Mouse (Mus musculus): ENCODE data around the gene Atp6v0c. TPM values are rescaled to one million over a fixed set of nuclear protein-coding genes. Genes with fewer than 3 reads are reported as not detected.

The Atp6v0c gene
- polyA plus RNA-seq (2012; rRNA removed): 453 and 617 TPM in 2 replicates

DNA sequence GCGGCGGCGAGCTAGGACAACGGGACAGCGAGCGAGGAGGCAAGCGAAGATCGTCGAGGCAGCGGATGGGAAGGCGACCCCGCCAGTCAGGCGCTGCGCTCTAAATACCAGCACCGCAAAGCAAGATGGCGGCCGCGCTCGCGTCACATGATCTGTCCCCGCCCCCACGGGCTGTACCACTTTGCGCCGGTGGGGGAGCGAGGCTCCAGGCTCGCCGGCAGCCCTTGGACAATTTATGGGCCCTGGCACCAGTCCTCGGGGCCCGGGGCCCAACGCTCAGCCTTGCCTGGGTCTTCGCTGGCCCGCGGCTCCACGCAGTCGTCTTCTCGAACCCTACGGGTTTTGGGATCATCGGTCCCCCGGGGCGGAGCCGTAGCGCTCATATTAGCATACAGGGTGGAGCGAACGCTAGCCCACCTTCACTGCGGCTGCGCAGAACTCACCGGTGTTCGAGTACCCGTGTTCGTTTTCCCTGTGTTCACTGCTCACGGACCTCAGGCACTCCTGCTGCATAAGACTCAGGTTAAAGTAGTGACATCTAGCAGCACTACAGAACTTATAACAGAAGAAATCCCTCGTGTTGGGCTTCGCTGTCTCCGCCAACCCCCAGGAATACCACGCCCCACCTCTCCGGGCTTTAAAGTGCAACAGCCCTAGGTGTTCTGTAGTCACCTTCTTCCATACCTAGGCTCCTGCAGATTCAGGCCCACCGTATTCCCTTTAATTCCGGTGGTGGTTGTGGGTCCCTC is at the start of gene Atp6v0c:
Gene Atp6v0c, minus strand, starts transcription at position 386 of the 749 bp plus-strand sequence.

DNA sequence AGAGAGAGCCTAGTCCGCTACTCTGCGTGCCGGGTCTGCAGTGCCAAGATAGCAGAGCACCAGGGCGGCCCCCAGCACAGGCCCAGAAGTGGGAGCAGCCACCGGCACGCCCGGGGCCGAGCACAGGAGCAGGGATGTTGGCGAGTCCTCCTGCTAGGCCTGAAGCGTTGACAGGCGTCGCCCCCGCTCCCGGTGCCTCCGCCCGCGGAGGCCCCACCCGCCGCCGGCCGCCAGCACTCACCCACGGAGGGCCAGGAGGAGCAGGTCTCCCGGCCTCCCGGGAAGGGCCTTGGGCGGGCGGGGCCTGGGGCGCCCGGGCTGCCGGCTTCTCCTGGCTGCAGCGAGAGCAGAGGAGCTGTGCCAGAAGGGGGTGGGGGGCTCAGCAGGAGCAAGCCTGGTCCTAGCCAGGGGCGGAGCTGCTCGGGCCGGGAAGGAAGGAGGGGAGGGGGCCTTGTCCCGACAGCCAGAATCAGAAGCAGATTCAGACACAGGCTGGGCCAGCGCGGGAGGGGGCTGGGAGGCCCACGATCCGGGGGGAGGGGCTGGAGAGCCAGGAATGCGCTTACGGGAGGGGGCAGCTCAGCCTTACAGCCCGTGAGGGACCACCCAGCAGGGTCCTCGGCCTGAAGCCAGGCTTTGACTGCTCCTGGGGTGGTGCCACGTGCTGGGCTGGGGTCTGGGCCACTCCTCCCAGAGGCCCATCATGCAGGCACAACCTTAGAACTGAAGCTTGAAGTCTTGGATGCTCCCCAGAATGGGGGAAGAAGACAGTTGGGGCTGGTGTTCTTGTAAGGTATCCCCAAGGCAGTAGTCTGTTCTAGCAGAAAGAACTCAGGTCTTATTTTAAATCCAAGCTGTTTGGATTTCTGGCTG is 39.8 kb upstream of the Atp6v0c start, which contains the start of gene Ntn3:
Gene Ntn3, minus strand, starts transcription at position 489 of the 873 bp plus-strand sequence.

DNA sequence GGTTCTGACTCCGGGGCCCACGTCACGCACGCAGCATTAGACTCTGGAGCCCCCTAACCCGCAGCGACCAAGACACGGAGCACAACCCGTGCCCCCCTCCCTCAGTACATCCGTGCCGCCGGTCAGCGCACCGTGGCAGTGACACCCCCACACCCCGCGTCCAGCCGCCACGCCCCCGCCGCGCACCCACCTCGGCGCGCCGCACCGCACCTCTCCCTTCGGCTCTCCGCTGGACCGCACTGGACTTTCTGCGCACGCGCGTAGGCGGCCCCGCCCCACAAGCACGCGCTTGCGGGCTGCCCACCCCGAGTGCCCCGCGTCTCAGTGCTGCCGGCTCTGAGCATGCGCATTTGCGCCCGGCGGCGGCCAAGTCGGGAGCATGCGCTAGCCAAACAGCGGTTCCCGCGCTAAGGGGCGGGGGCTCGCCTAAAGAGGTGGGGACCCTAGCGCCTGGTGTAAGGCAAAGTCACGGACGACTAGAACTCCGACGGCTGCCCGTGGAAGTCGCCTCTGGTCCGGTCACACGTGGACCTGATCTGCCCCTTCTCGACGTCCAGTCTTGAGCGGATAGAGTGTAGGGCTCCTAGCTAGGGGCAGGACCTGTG is 35.9 kb upstream of the Atp6v0c start, which contains the start of gene Tbc1d24:
Gene Tbc1d24, minus strand, starts transcription at position 279 of the 605 bp plus-strand sequence.

DNA sequence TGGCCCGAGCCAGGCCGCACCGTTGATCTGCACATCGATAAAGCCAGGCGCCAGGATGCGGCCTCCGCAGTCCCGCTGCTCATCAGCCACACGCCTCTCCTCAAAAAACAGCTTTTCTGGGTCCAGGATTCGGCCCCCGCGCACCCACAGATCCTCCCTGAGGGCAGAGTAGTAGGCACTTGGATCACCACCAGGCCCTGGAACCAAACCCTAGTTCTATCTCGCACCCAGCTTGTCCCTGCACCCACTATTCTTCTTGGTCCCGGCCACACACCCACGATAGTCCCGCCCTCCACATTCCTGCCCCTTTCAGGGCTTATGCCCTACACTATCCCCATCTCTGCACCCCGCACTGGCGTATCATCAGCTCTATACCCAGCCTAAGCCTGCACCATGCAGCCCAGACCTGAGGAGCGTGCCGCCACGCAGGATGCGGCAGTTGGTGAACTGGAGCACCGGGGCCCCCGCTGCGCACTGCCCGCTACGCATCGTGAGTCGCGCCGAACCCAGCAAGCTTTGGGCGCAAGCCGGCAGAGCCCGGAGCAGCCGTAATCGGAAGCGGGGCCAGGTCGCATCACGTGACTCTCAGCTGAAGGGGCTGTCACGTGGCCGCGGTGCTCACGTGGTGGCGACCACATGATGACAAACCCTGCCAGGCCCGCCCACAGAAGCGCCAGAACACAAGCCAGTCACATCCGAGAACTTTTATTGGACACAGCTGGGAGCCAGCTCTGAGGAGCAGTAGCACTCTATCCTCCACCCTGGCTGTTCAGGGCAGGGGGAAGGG is 6.1 kb downstream of the Atp6v0c start, which contains the start of gene Amdhd2:
Gene Amdhd2, minus strand, starts transcription at position 591 of the 787 bp plus-strand sequence.

DNA sequence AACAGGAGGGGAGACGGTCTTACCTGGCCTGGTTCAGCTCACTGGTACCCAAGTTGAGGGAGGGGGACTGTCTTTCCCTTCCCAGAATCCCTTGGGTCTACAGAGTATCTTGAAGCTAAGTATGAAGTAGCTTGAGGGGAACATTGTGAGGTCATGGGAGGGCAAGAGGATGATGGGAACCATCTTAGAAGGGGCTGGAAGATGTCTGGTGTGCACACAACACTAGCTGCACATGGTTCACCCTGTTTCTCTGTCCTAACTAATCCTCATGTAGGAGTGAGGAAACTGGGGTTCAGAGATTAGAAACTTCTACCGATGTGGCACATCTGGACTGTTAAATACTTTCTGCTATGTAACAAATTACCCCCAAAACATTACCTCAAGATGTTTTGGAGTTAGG is 18.7 kb downstream of the Atp6v0c start, which contains the start of gene Pdpk1:
Gene Pdpk1, minus strand, starts transcription at position 101 of the 400 bp plus-strand sequence.

Other genes starting within 250 kb of the Atp6v0c start
- gene Sbp, start 228.0 kb downstream of the Atp6v0c start, polyA plus RNA-seq (2012; rRNA removed): not detected in 2 replicates
- gene Sbpl, start 214.4 kb downstream of the Atp6v0c start, polyA plus RNA-seq (2012; rRNA removed): not detected in 2 replicates
- 0.45 and 0.55 TPM in 2 replicates for gene Prss30, start 189.1 kb downstream of the Atp6v0c start, polyA plus RNA-seq (2012; rRNA removed)
- gene Prss22, start 171.6 kb downstream of the Atp6v0c start, polyA plus RNA-seq (2012; rRNA removed): 0.58 and 0.98 TPM in 2 replicates
- 10.9 and 15.8 TPM in 2 replicates for gene Prss27, start 131.6 kb downstream of the Atp6v0c start, polyA plus RNA-seq (2012; rRNA removed)
- 12.6 and 22.9 TPM in 2 replicates for gene Kctd5, start 96.2 kb downstream of the Atp6v0c start, polyA plus RNA-seq (2012; rRNA removed)
- 5.5 and 8.3 TPM in 2 replicates for gene Pdpk1, start 18.8 kb downstream of the Atp6v0c start, polyA plus RNA-seq (2012; rRNA removed)
- 19.8 and 28.3 TPM in 2 replicates for gene Amdhd2, start 5.9 kb downstream of the Atp6v0c start, polyA plus RNA-seq (2012; rRNA removed)
- gene Tbc1d24, start 35.9 kb upstream of the Atp6v0c start, polyA plus RNA-seq (2012; rRNA removed): 4.8 and 7.3 TPM in 2 replicates
- 2.0 and 3.2 TPM in 2 replicates for gene Ntn3, start 39.8 kb upstream of the Atp6v0c start, polyA plus RNA-seq (2012; rRNA removed)
- gene Tedc2, start 51.1 kb upstream of the Atp6v0c start, polyA plus RNA-seq (2012; rRNA removed): 2.8 and 4.9 TPM in 2 replicates
- gene Ccnf, start 81.8 kb upstream of the Atp6v0c start, polyA plus RNA-seq (2012; rRNA removed): 2.5 and 3.2 TPM in 2 replicates
- gene Abca17, start 181.4 kb upstream of the Atp6v0c start, polyA plus RNA-seq (2012; rRNA removed): not detected in 2 replicates
- gene Abca3, start 182.2 kb upstream of the Atp6v0c start, polyA plus RNA-seq (2012; rRNA removed): 21.6 and 28.9 TPM in 2 replicates
- 34.7 and 57.6 TPM in 2 replicates for gene Rnps1, start 244.9 kb upstream of the Atp6v0c start, polyA plus RNA-seq (2012; rRNA removed)